Mouse (Mus musculus) mouse embryonic stem cell (cell line): ENCODE data around the gene Nploc4.
"Not testable (repeated sequence)": the region's sequence is repeated elsewhere in the genome, so short reads cannot be mapped to it uniquely, and the experiment has no call there.

Source experiments
- in situ Hi-C, 2 experiments: fragments of 300-500 bp; cut with MboI; formaldehyde crosslinking; loops; 1 replicate in 1 of 2; 3 replicates in 1 of 2; pipeline ENCODE4 v1.14.3; 2019 to 2020; ENCODE audit warnings: low sequenced_read_pairs in 2 of 2, low pct_unique_long_range_greater_than_20kb in 1 of 2, mixed read lengths in 1 of 2; ENCODE audit not compliant: unreplicated experiment in 1 of 2

Nploc4 gene

DNA sequence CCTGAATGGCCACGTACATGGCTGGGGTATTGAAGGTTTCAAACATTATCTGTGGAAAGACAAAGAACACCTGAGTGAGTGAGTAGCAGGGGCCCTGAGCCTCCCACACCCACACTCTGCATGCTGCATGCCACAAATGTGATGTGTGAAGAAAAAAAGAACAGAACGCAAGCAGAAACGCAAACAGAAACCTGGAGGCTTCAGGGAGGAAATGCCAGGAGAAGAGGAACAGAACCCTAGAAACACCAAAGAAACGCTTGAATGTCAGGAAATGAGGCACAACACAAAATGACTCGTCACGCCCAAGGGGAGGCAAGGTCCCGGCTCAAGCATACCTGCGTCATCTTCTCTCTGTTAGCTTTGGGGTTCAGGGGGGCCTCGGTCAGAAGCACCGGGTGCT lies 90.2 kb downstream of the Nploc4 start:
- in situ Hi-C loops = no loop called here

DNA sequence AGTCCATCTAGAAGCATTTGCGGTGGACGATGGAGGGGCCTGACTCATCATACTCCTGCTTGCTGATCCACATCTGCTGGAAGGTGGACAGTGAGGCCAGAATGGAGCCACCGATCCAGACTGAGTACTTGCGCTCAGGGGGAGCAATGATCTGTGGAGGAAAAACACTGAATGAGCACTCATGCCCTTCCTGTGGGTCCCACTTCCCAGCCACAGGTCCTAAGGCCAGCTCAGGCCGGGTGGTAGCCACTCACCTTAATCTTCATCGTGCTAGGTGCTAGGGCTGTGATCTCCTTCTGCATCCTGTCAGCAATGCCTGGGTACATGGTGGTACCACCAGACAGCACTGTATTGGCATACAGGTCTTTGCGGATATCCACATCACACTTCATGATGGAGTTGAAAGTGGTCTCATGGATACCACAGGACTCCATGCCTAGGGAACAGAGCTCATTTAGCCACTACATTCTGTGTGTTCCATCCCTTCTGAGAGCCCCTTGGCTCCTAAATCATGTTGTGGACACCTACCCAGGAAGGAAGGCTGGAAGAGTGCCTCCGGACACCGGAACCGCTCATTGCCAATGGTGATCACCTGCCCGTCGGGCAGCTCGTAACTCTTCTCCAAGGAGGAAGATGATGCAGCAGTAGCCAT lies 91.0 kb downstream of the Nploc4 start:
- in situ Hi-C loops = not testable (repeated sequence)

DNA sequence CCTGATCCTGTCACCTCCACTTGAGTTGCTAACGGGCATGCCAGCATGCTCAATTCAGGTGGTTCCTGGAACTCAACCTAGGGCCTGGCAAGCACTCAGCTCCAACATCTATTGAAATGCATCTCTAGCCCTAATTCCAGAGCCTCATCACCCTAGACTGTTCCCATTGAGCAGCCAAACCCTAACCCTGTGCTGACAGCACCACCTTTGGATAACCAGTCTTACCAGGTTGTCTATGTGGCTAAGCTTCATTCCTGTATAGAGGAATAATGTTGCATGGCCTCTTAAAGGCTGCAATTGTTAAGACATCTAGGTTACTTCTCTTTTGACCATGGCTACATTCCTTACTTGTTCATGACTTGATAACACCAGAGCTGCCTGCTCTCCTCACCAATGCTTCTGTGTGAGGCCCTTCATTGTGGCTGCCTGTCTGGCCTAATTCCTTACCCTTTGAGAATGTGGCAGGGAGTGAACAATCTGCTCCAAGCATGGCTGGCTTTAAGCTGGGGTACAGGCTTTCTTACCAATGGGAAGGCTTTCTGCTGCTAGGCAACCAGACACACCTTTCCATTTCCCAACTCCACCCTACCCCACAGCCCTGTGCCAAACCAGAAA lies 92.3 kb downstream of the Nploc4 start:
- in situ Hi-C loops = no loop called here

DNA sequence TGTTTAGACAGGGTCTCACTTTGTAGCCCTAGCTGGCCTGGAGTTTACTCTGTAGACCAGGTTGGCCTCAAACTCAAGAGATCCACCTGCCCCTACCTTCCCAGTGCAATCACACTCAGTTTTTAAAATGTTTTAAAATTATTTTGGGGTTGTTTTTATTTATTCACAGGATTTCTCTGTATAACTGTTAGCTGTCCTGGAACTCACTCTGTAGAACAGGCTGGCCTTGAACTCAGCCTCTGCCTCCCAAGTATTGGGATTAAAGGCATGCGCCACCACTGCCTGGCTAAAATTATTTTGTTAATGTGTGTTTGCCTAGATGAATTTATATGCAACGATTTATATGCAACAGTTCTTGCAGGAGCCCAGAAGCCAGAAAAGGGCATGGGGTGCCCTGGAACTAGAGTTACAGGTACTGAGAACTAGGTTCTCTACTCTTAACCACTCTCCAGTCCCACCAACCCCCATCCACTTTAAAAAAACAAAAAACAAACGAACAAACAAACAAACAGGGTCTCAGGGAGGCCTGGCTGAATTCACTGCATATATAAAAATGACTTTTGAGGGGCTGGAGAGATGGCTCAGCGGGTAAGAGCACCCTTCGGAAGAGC lies 93.1 kb downstream of the Nploc4 start:
- in situ Hi-C loops = no loop called here

DNA sequence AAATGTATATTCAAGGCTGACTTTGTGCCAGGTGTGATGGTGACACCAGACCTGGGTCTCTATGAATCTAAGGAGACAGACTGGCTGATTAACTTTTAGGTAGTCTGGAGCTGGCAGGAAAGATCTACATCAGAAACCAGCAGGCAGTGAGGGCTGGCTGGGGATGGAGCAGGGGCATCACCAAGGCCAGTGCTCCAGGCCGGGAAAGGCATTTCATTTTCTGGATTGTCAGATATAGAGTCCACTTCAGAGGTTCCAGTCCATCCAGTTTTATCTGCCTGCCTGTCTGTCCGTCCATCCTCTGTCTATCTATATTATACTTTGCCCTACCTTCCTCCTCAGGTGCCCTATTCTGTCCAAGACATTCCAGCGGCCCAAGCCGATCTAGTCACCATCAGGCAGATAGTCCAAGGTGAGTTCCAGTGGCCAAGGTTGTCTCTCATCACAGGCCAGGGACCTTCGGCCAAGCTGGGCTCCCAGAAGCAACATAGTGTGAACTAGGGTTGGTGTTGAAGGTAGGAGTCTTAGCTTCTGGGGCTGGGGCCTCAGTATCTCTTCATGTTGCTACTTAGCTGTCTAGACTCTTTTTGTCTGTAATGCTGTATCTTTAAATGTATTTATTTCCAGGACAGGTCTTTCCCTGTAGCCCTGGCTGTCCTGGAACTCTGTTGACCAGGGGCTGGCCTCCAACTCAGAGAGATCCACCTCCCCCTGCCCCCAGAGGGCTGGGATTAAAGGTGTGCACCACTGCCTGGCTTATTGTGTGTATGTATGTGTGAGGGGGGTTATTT lies 93.8 kb downstream of the Nploc4 start:
- in situ Hi-C loops = no loop called here

DNA sequence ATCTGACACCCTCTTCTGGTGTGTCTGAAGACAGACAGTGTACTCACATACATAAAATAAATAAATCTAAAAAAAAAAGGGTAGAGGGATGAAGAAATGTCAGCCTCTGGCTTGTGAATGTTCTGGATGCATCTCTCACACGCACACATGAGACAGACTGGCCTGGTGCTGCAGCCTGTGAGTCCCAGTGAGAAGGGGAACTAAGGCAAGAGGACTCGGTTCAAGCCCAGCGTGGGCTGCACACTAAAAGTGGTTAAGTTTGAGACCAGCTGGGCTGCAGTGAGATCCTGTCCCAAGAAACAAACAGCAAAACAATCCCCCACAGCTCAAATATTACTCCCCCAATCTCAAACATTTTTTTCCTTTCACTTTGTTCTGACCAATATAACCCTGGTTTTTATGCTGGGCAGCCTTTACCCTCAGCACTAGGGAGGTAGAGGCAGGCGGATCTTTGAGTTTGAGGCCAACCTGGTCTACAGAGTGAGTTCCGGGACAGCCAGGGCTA lies 94.8 kb downstream of the Nploc4 start:
- in situ Hi-C loops = no loop called here

DNA sequence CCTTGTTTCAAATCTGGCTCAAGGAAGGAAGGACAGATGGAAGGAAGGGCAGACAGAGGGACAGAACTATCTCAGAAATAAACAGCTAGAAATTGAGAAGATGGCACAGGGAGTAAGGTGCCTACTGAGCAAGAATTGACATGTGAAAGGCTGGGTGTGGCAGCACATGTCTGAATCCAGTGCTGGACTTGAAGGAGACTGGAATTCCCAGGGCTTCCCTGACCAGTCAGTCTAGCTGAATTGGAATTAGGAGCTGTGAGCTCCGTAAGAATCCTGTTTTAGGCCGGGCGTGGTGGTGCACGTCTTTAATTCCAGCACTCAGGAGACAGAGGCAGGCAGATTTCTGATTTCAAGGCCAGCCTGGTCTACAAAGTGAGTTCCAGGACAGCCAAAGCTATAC lies 95.8 kb downstream of the Nploc4 start:
- in situ Hi-C loops = no loop called here

DNA sequence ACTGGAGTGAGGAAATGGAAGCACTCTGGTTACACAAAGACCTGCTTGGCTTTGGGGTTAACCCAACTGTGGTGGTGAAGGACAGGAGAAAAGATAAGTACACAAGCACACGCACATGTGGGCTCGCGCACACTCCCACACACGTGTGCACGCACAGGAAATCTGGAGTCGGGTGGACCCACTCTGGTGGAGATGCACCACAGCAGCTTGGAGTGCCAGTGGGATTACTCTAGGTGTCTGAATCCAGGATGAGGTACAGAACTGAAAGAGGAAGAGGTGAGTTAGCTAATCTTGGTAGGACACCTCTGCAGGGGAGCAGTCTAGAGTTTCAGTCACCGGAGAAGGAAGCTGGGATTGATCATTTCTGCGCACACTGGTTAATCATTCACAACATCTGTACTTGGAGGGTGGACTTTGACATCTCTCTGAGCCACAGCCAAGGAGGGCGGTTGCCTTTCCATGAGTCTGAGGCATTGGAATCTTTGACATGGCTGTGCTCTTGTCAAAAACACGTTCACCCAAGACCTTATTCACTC lies 97.5 kb downstream of the Nploc4 start:
- in situ Hi-C loops = no loop called here

DNA sequence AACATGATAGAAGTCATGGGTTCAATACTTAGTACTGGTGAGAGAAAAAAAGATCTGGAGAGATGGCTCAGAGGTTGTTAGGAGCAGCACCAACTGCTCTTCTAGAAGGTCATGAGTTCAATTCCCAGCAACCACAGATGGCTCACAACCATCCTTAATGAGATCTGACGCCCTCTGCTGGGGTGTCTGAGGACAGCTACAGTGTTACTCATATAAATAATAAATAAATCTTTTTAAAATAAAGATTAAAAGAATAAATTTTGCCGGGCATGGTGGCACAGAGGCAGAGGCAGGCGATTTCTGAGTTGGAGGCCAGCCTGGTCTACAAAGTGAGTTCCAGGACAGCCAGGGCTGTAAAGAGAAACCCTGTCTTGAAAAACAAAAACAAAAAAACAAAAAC lies 98.7 kb downstream of the Nploc4 start:
- in situ Hi-C loops = no loop called here

DNA sequence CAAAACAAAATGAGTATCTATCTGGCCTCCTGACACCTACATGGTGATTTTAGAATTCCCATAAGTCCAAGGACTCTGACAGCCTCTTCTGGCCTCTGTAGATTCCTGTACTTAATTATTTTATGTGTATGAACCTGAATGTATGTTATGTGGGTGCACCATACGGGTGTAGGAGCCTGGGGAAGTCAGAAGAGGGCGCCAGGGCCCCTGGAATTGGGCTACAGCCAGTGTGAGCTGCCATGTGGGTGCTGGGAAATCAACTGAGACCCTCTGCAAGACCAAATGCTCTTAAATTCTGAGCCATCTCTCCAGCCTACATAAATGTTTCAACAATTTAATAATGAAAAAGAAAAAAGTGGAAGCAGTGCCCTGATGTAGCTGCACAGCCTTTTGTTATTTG lies 100.1 kb downstream of the Nploc4 start:
- in situ Hi-C loops = no loop called here

DNA sequence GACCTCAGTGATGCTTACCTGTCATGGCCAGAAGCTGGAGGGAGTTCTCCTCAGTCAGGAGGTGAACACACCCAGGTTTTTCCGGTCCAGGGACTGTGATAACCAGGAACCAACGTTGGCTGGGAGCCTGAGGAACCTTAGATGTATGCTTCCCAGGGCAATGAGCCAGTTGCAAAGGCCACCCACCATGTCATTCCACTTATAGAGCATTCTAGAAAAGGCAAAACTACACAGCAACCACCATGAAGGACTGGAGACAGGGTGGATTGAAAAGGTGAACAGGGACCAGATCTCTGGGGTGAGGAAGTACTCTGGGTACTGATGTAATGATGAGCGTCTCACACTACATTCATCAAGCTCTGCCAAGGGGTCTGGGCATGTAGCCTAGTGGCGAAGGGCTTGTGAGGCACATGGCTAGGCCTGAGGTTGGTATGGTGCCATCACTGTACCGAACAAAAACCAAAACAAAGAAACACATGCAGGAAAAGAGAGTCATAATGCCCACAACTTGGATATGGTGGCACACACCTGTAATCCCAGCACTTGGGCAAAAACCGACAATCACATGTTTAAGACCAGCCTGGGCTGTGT lies 102.0 kb downstream of the Nploc4 start:
- in situ Hi-C loops = no loop called here
